Mouse (Mus musculus) liver, adult 2 months (tissue): ENCODE measurements at regions not wholly inside any gene's neighbourhood (a gene's known extent, or its start where the extent isn't known, plus 50 kb on each side); places are given as distances from the start of the nearest gene placed in this dataset.

Source experiments
- DNase-seq: peaks from one replicate; pipeline ENCODE4 v3.0.0-alpha.2; 2011; ENCODE audit warnings: low read depth, low spot score; ENCODE audit errors: extremely low read depth
- H3K27ac ChIP-seq: fragments of 200-500 bp; replicated peaks from 2 replicates; pipeline ENCODE4 v1.5.1; 2012; ENCODE audit warnings: low read depth, mild to moderate bottlenecking, control low read depth, inconsistent platforms, low read length; ENCODE audit not compliant: insufficient read depth
- H3K27me3 ChIP-seq: fragments of 200-500 bp; 2 replicates; pipeline ENCODE4 v1.6.1; 2012; ENCODE audit warnings: mild to moderate bottlenecking, moderate library complexity, low read length, inconsistent platforms; ENCODE audit not compliant: control insufficient read depth, insufficient read depth
- H3K36me3 ChIP-seq: fragments of 200-500 bp; 2 replicates; pipeline ENCODE4 v1.6.1; 2012; ENCODE audit warnings: low read length, inconsistent platforms; ENCODE audit not compliant: control insufficient read depth, insufficient read depth
- H3K4me1 ChIP-seq: fragments of 200-500 bp; 2 replicates; pipeline ENCODE4 v1.6.1; 2011; ENCODE audit warnings: low read length; ENCODE audit not compliant: control insufficient read depth, insufficient read depth
- H3K4me3 ChIP-seq: fragments of 200-500 bp; 2 replicates; pipeline ENCODE4 v1.5.1; 2011; ENCODE audit warnings: low read depth, mild to moderate bottlenecking, control low read depth, low read length, moderate library complexity; ENCODE audit not compliant: insufficient read depth
- H3K79me2 ChIP-seq: fragments of 200-500 bp; 2 replicates; pipeline ENCODE4 v1.6.1; 2012; ENCODE audit warnings: inconsistent platforms, mild to moderate bottlenecking, low read length, moderate library complexity; ENCODE audit not compliant: control insufficient read depth, insufficient read depth
- H3K9ac ChIP-seq: fragments of 200-500 bp; 2 replicates; pipeline ENCODE4 v1.6.1; 2012; ENCODE audit warnings: low read depth, mild to moderate bottlenecking, control low read depth, inconsistent platforms, low read length
- CTCF ChIP-seq: fragments of 200-500 bp; IDR thresholded peaks from 2 replicates; pipeline ENCODE4 v1.5.1; 2011; ENCODE audit warnings: low read depth, low read length, control low read depth
- POLR2A ChIP-seq: fragments of 200-500 bp; IDR thresholded peaks from 2 replicates; pipeline ENCODE4 v1.6.1; 2011; ENCODE audit warnings: low read length, control low read depth; ENCODE audit not compliant: insufficient read depth; ENCODE audit errors: extremely low read depth
- WGBS: fragments of 180-500 bp; shearing (Covaris S2); methylation state at CpG from one replicate; pipeline ENCODE4 v1.1.7; 2018; 5-methylcytosine and 5-hydroxymethylcytosine counted together

GRCm38 (mm10) chr7:70619400-70619799, 252.9 kb upstream of the Nr2f2 start:
- H3K36me3 ChIP-seq = no peaks in the 10 kb centered on the region
- no peak overlapping the region for H3K9ac ChIP-seq
- no peak overlapping the region for H3K4me3 ChIP-seq
- no peak for DNase-seq
- no peak overlapping the region for H3K27ac ChIP-seq
- whole genome bisulfite sequencing = 84% methylated on average over 7 of the region's 7 CpGs
- no peak for TF ChIP-seq CTCF
- TF ChIP-seq POLR2A = no peak
- peaks cover 4% of the 10 kb centered on the region for H3K4me1 ChIP-seq
- H3K79me2 ChIP-seq = no peaks in the 10 kb centered on the region
- H3K27me3 ChIP-seq = no peaks in the 10 kb centered on the region

DNA sequence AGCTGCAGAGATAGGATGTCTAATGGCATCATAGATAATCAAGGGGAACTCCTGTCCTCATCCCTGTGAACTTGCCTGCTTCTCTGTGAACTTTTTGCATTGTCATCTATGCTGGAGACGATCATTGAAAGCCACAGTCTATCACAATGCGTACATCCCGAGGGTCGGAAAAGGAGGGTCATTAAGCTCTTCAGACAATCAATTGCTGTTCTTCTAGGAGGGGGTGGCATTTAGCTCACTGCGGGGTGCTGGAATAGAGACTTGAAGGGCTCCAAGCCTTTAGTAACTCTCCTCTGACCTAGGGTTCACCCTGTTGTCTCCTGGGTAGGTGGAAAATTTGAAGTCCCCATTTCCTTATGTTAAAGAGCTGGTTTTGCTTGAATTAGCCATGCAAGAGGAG, 251.7 kb upstream of the Nr2f2 start:
- 88% methylated on average over 5 of the region's 5 CpGs for WGBS
- Histone ChIP-seq H3K9ac (no peak overlapping the region), H3K27ac (no peak overlapping the region), H3K4me3 (no peak overlapping the region), H3K79me2 (no peaks in the 10 kb centered on the region), H3K36me3 (no peaks in the 10 kb centered on the region), H3K27me3 (no peaks in the 10 kb centered on the region), H3K4me1 (no peaks in the 10 kb centered on the region)
- TF ChIP-seq CTCF = no peak
- TF ChIP-seq POLR2A = no peak
- DNase-seq = no peak

DNA sequence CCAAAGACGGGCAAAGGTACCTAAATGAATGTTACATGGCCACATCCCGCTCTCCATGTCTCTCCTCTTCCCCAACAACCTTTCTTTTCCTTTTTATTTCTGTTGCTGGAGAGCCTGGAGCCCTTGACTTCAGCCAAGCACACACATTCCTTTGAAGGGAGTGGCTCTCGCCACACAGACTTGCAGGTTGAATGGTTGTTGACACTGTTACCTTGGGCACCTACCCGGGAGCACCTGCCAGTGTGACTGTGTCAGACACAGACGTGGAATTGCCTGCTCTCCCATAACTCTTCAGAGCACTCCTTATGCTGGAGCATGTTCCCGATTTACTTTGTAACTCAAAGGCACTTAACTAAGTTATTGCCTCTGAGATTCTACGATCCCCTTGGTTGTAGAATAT, 240.0 kb upstream of the Nr2f2 start:
- H3K4me3 ChIP-seq = no peak overlapping the region
- no peak for DNase-seq
- H3K27ac ChIP-seq = no peak overlapping the region
- no peak for TF ChIP-seq CTCF
- TF ChIP-seq POLR2A = no peak
- no peaks in the 10 kb centered on the region for H3K4me1 ChIP-seq
- H3K9ac ChIP-seq = no peak overlapping the region
- no peaks in the 10 kb centered on the region for H3K27me3 ChIP-seq
- 89% methylated on average over 7 of the region's 7 CpGs for WGBS
- H3K36me3 ChIP-seq = no peaks in the 10 kb centered on the region
- no peaks in the 10 kb centered on the region; the same call in 1 of the 2 replicates for H3K79me2 ChIP-seq

DNA sequence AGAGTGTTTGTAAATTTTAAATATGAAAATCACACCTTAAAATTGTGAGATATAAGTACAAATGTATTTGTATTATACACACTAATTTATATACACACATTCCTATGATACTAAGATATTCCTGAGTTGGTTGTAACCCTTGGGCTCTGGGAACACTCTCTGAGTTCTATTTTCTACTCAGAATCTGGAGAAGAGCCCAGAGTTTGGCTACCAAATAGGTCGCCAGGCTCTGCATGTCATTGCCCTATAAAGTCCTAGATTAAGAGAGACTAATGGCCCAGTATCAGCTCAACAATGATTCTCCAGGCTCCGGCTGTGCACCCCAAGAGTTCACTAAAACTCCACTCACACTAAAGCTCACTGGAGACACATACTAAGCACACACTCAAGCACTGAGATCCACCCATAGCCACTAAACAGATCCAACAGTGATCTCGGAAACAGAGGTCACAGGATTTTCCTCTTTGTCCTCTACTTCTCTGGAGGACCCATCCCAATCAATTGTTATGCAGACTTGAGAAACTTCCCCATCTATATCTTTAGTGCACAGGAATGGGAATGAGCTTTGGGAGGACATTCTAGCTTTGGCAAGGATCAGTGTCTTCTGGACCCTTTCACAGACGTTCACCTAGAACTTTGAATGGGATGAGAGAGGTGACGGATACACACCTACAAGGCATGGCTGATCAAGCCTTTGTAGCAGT, 238.1 kb upstream of the Nr2f2 start:
- H3K27me3 ChIP-seq = no peaks in the 10 kb centered on the region
- H3K4me1 ChIP-seq = no peaks in the 10 kb centered on the region
- no peak overlapping the region for H3K9ac ChIP-seq
- no peaks in the 10 kb centered on the region; the same call in 1 of the 2 replicates for H3K79me2 ChIP-seq
- 61% methylated on average over 5 of the region's 5 CpGs for WGBS
- H3K4me3 ChIP-seq = no peak overlapping the region
- peak; percentile 60 for DNase-seq
- TF ChIP-seq POLR2A = no peak
- TF ChIP-seq CTCF = no peak
- H3K36me3 ChIP-seq = no peaks in the 10 kb centered on the region
- no peak overlapping the region for H3K27ac ChIP-seq

GRCm38 (mm10) chr7:70593027-70593426, 226.5 kb upstream of the Nr2f2 start:
- TF ChIP-seq POLR2A (no peak), CTCF (no peak)
- Histone ChIP-seq H3K9ac (no peak overlapping the region), H3K27ac (no peak overlapping the region), H3K27me3 (no peaks in the 10 kb centered on the region), H3K4me3 (no peak overlapping the region), H3K36me3 (no peaks in the 10 kb centered on the region), H3K4me1 (no peaks in the 10 kb centered on the region), H3K79me2 (no peaks in the 10 kb centered on the region)
- WGBS = 95% methylated on average over 6 of the region's 6 CpGs
- no peak for DNase-seq
